Mouse (Mus musculus) forebrain, embryonic 12.5 days (tissue): ENCODE results near the gene Tcf7l2. TPM values are rescaled to one million over a fixed set of nuclear protein-coding genes. Genes with fewer than 3 reads are reported as not detected.
A peak's percentile ranks its signal among the peaks of the same experiment; 100 is the strongest.

ENCODE experiments used
- ATAC-seq: fragments of 200-750 bp; cut with Nextera tagmentation; 2 replicates; pipeline ENCODE4 v1.8.0; 2017; ENCODE audit warnings: moderate TSS enrichment; ENCODE audit not compliant: low FRiP score
- H3K27ac ChIP-seq: fragments of 300-500 bp; sonication (generic); 2 replicates; pipeline ENCODE4 v1.5.1; 2016; ENCODE audit warnings: mild to moderate bottlenecking
- H3K27me3 ChIP-seq: fragments of 300-500 bp; sonication (generic); 2 replicates; pipeline ENCODE4 v1.6.1; 2016; ENCODE audit warnings: mild to moderate bottlenecking
- H3K36me3 ChIP-seq: fragments of 300-500 bp; sonication (generic); replicated peaks from 2 replicates; pipeline ENCODE4 v1.6.1; 2016; ENCODE audit warnings: mild to moderate bottlenecking
- H3K4me1 ChIP-seq: fragments of 300-500 bp; sonication (generic); 2 replicates; pipeline ENCODE4 v1.6.1; 2016
- H3K4me2 ChIP-seq: fragments of 300-500 bp; sonication (generic); 2 replicates; pipeline ENCODE4 v1.6.1; 2016; ENCODE audit warnings: mild to moderate bottlenecking, moderate library complexity
- H3K4me3 ChIP-seq: fragments of 300-500 bp; sonication (generic); replicated peaks from 2 replicates; pipeline ENCODE4 v1.5.1; 2016; ENCODE audit warnings: mild to moderate bottlenecking
- H3K9ac ChIP-seq: fragments of 300-500 bp; sonication (generic); 2 replicates; pipeline ENCODE4 v1.6.1; 2016; ENCODE audit warnings: mild to moderate bottlenecking
- H3K9me3 ChIP-seq: fragments of 300-500 bp; sonication (generic); 2 replicates; pipeline ENCODE4 v1.6.1; 2016
- WGBS: fragments of 180-500 bp; shearing (Covaris S2); methylation state at CpG from one replicate; pipeline ENCODE4 v1.1.7; 2016; 5-methylcytosine and 5-hydroxymethylcytosine counted together
- polyA plus RNA-seq: library from polyadenylated mRNA; unstranded; fragments of >200 nt; fragmentation: Nextera tagmentation; extraction: Ambion mirVana; gene quantifications from 2 replicates; pipeline ENCODE4 v1.2.1, GENCODE M21; 2016

Tcf7l2 gene
- polyA plus RNA-seq, 1 experiment from 2014 or later: 220 TPM

GRCm38 (mm10) chr19:55825951-55826507 lies 84.4 kb downstream of the Tcf7l2 start:
- H3K4me2 ChIP-seq: no peak overlapping the region
- no peaks in the 10 kb centered on the region for H3K9me3 ChIP-seq
- peaks cover 53% of the 10 kb centered on the region for H3K4me1 ChIP-seq
- H3K9ac ChIP-seq: no peak overlapping the region
- no peak for ATAC-seq
- 67% methylated on average over 10 of the region's 10 CpGs for WGBS
- 0 out of 2 replicates have a peak overlapping the region, but pooled peaks have one; percentile 32 for H3K27ac ChIP-seq
- H3K27me3 ChIP-seq: no peaks in the 10 kb centered on the region
- H3K36me3 ChIP-seq: peaks cover 2% of the 10 kb centered on the region
- H3K4me3 ChIP-seq: no peak overlapping the region

GRCm38 (mm10) chr19:55827613-55828259 lies 86.1 kb downstream of the Tcf7l2 start:
- ATAC-seq: no peak
- Histone ChIP-seq H3K27ac (no peak overlapping the region), H3K9me3 (no peaks in the 10 kb centered on the region), H3K4me3 (no peak overlapping the region), H3K4me1 (peaks cover 50% of the 10 kb centered on the region), H3K9ac (no peak overlapping the region), H3K27me3 (no peaks in the 10 kb centered on the region), H3K4me2 (no peak overlapping the region), H3K36me3 (0 out of 2 replicates have a peak, but pooled peaks cover 2% of the 10 kb centered on the region)
- WGBS: 79% methylated on average over 13 of the region's 13 CpGs

- ATAC-seq: no peak
- H3K27ac ChIP-seq: no peak overlapping the region
- no peaks in the 10 kb centered on the region for H3K27me3 ChIP-seq
- H3K9me3 ChIP-seq: 0 out of 2 replicates have a peak, but pooled peaks cover 3% of the 10 kb centered on the region
- H3K36me3 ChIP-seq: peaks cover 10% of the 10 kb centered on the region; the same call in 1 of the 2 replicates
- no peak overlapping the region for H3K4me3 ChIP-seq
- H3K9ac ChIP-seq: no peak overlapping the region
- WGBS: 91% methylated on average over 9 of the region's 9 CpGs
- H3K4me1 ChIP-seq: peaks cover 32% of the 10 kb centered on the region
- H3K4me2 ChIP-seq: no peak overlapping the region
These were observed 89.4 kb downstream of the Tcf7l2 start for GRCm38 (mm10) chr19:55830976-55831559.

DNA sequence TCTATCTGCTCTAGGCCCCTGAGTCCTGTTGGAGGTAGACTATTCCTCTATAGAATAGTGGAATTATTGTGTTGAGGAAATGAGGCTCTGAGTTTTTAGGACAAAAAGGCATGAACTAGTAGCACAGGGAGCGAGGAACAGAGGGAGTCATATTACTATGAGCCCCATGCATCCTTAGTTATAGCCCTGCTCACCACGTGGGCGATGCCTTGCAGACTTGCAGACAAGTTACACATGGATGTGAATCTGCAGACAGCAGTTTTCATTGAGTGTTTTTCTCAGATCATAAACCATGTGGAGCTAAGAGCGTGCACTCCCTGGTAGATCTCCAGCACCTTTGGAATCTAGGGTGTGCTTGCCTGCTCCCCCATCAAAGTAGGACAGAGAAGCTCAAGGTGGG lies 90.5 kb downstream of the Tcf7l2 start:
- H3K9me3 ChIP-seq: 0 out of 2 replicates have a peak, but pooled peaks cover 3% of the 10 kb centered on the region
- H3K9ac ChIP-seq: no peak overlapping the region
- 84% methylated on average over 4 of the region's 4 CpGs for WGBS
- no peak overlapping the region for H3K27ac ChIP-seq
- H3K4me2 ChIP-seq: no peak overlapping the region
- ATAC-seq: no peak
- H3K36me3 ChIP-seq: peaks cover 10% of the 10 kb centered on the region; the same call in 1 of the 2 replicates
- H3K27me3 ChIP-seq: no peaks in the 10 kb centered on the region
- peaks cover 34% of the 10 kb centered on the region for H3K4me1 ChIP-seq
- no peak overlapping the region for H3K4me3 ChIP-seq

DNA sequence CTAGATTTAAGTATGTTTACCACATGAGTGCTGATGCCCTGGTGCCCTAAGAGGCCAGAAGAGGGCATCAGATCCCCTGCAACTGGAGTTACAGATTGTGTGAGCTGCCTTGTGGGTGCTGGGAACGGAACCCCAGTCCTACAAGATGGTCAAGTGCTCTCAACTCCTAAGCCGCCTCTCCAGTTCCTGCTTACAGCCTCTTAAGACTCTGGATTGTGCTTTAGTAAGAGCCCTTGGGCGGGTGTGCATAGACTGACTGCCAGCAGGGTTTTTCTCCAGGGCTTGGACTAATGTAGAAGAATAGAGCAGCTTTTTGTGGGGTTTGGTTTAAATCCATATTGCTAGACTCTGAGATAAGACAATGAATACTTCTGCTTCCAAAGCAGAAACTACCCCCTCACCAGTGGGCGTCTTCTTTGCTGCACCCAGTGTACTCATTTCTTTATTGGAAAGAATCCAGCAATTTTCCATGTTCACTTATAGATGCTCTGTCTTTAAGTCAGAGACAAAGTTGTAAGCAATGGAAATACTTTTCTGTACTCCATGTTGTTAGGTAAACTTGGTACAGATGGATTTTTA lies 92.3 kb downstream of the Tcf7l2 start:
- WGBS: 88% methylated on average over 4 of the region's 4 CpGs
- peaks cover 10% of the 10 kb centered on the region; the same call in 1 of the 2 replicates for H3K36me3 ChIP-seq
- 0 out of 2 replicates have a peak, but pooled peaks cover 3% of the 10 kb centered on the region for H3K9me3 ChIP-seq
- H3K4me3 ChIP-seq: no peak overlapping the region
- H3K4me2 ChIP-seq: no peak overlapping the region
- no peaks in the 10 kb centered on the region for H3K27me3 ChIP-seq
- no peak overlapping the region for H3K9ac ChIP-seq
- peaks cover 37% of the 10 kb centered on the region for H3K4me1 ChIP-seq
- H3K27ac ChIP-seq: no peak overlapping the region
- ATAC-seq: no peak

DNA sequence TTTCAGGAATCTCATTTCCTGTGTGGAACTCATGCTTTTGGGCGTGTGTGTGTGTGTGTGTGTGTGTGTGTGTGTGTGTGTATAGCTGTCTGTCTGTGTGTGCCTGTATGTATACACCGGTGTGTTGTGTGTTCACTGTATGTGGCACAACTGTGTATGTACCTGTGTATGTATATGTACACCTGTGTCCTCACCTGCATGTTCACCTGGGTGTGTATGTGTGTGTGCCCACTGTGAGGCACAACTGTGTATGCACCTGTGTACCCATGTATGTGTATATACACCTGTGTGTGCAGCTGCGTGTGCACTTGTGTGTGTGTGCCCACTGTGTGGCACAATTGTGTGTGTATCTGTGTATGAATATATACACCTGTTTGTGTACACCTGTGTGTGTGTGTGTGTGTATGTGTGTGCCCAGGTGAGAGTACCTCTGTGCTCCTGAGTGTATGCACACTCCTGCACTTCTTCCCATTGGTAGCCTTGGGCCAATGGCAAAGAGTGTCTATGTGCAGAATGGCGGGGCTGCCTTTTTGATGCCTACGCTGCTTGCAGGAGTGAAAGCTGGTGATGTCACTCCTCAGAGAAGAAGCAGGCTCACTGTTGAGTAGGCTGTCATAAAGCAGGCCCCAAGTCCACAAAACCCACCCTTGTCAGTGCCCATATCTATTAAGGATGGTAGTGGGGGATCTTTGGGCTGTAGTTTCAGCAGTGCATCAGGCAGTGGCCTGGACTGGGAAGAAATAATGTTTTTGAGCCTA lies 95.5 kb downstream of the Tcf7l2 start:
- H3K4me3 ChIP-seq: no peak overlapping the region
- H3K27me3 ChIP-seq: no peaks in the 10 kb centered on the region
- 61% methylated on average over 5 of the region's 5 CpGs for WGBS
- no peak overlapping the region for H3K9ac ChIP-seq
- 0 out of 2 replicates have a peak, but pooled peaks have one; percentile 22 for ATAC-seq
- peak overlapping the region; percentile 84 for H3K27ac ChIP-seq
- peak overlapping the region; percentile 38 for H3K4me2 ChIP-seq
- H3K4me1 ChIP-seq: peaks cover 56% of the 10 kb centered on the region
- 0 out of 2 replicates have a peak, but pooled peaks cover 3% of the 10 kb centered on the region for H3K9me3 ChIP-seq
- H3K36me3 ChIP-seq: peaks cover 10% of the 10 kb centered on the region; the same call in 1 of the 2 replicates

DNA sequence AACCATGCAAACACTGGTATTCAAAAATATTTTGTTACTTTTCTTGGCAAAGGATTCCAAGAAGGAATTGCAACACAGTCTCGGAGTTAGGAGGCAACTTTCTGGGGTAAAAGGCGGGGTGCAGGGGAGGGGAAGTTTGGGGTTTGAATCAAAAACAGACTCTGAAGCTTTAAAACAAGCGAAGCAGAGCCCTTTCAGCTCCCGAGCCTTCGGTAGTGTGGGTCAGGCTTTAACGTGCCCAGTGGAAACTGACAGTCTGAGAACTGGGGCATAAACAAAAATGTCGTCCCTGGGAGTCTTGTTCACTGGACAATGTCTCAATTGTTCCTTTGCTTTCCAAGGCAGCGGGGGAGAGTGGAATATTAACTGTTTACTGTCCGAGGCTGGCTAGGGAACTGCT lies 96.3 kb downstream of the Tcf7l2 start:
- Histone ChIP-seq H3K27ac (peak overlapping the region; percentile 84), H3K4me1 (peaks cover 56% of the 10 kb centered on the region), H3K9ac (no peak overlapping the region), H3K4me2 (peak overlapping the region; percentile 38), H3K4me3 (no peak overlapping the region; the same call in 1 of the 2 replicates), H3K36me3 (peaks cover 6% of the 10 kb centered on the region; the same call in 1 of the 2 replicates), H3K27me3 (no peaks in the 10 kb centered on the region), H3K9me3 (0 out of 2 replicates have a peak, but pooled peaks cover 3% of the 10 kb centered on the region)
- peak; percentile 59; the same call in 1 of the 2 replicates for ATAC-seq
- 2% methylated on average over 9 of the region's 9 CpGs for WGBS

- no peaks in the 10 kb centered on the region for H3K27me3 ChIP-seq
- no peak for ATAC-seq
- H3K4me2 ChIP-seq: peak overlapping the region; percentile 38
- H3K36me3 ChIP-seq: peaks cover 5% of the 10 kb centered on the region; the same call in 1 of the 2 replicates
- no peak overlapping the region for H3K9ac ChIP-seq
- WGBS: 11% methylated on average over 5 of the region's 5 CpGs
- peaks cover 57% of the 10 kb centered on the region for H3K4me1 ChIP-seq
- H3K27ac ChIP-seq: peak overlapping the region; percentile 84
- 0 out of 2 replicates have a peak, but pooled peaks cover 3% of the 10 kb centered on the region for H3K9me3 ChIP-seq
- H3K4me3 ChIP-seq: no peak overlapping the region
These were observed 96.9 kb downstream of the Tcf7l2 start for GRCm38 (mm10) chr19:55838389-55839035.

DNA sequence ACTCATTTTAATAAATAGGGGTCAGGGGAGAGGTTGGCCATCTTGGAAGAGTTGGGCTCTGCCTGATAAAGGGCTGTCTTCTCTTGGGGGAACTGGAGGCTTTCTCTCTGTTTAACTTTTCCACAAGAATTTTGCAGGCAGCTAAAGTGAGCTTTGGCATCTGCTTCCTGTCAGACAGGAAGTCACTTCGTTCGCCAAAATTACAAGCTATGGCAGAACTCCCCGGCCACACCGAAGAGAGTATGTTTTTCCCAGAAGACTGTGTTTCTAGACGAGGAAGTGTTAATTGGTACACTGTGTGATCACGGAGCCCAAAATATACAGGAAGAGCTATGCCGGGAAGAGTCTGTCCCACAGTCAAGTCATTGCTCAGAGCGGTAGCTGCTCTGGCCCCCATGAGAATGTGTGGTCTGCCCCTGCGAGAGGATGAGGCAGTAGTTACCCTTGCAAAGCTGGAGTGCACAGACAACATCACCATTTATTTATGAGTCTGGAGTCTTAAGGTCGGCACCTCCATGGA lies 97.5 kb downstream of the Tcf7l2 start:
- Histone ChIP-seq H3K4me3 (no peak overlapping the region), H3K4me1 (peaks cover 63% of the 10 kb centered on the region), H3K4me2 (peak overlapping the region; percentile 38; the same call in 1 of the 2 replicates), H3K27ac (peak overlapping the region; percentile 84), H3K9me3 (no peaks in the 10 kb centered on the region), H3K27me3 (no peaks in the 10 kb centered on the region), H3K36me3 (no peaks in the 10 kb centered on the region), H3K9ac (no peak overlapping the region)
- no peak for ATAC-seq
- 50% methylated on average over 10 of the region's 10 CpGs for WGBS

- H3K4me2 ChIP-seq: no peak overlapping the region
- H3K4me1 ChIP-seq: peaks cover 72% of the 10 kb centered on the region
- WGBS: 69% methylated on average over 10 of the region's 10 CpGs
- no peaks in the 10 kb centered on the region for H3K36me3 ChIP-seq
- H3K9me3 ChIP-seq: no peaks in the 10 kb centered on the region
- no peak overlapping the region for H3K27ac ChIP-seq
- no peak overlapping the region for H3K4me3 ChIP-seq
- no peak for ATAC-seq
- H3K9ac ChIP-seq: no peak overlapping the region
- H3K27me3 ChIP-seq: no peaks in the 10 kb centered on the region
These were observed 99.0 kb downstream of the Tcf7l2 start for GRCm38 (mm10) chr19:55840499-55841121.

GRCm38 (mm10) chr19:55842046-55842445 lies 100.4 kb downstream of the Tcf7l2 start:
- Histone ChIP-seq H3K4me1 (peaks cover 69% of the 10 kb centered on the region), H3K27me3 (no peaks in the 10 kb centered on the region), H3K27ac (no peak overlapping the region), H3K9ac (no peak overlapping the region), H3K9me3 (no peaks in the 10 kb centered on the region), H3K36me3 (no peaks in the 10 kb centered on the region), H3K4me2 (no peak overlapping the region), H3K4me3 (no peak overlapping the region)
- ATAC-seq: no peak
- WGBS: 85% methylated on average over 7 of the region's 7 CpGs
